Mouse (Mus musculus) cerebellum, adult 11 months (tissue): ENCODE data around the gene Fastkd5.
A peak's percentile ranks its signal among the peaks of the same experiment; 100 is the strongest.
"Not testable (repeated sequence)": the region's sequence is repeated elsewhere in the genome, so short reads cannot be mapped to it uniquely, and the experiment has no call there.

Experiments
- DNase-seq: peaks from one replicate; pipeline ENCODE4 v3.0.0; 2022

Gene Fastkd5

GRCm38 (mm10) chr2:130629839-130630203 is at the start of gene Fastkd5, which contains the start of gene Ubox5:
Fastkd5 (minus strand) TSS chr2:130630027.
Ubox5 (minus strand) TSS chr2:130630038.
- peak; percentile 85 for DNase-seq

GRCm38 (mm10) chr2:130679154-130679553 is 49.3 kb upstream of the Fastkd5 start:
- no peak for DNase-seq

GRCm38 (mm10) chr2:130677211-130677610 is 47.4 kb upstream of the Fastkd5 start:
- DNase-seq, result no peak

GRCm38 (mm10) chr2:130667559-130667958 is 37.7 kb upstream of the Fastkd5 start, which contains the start of gene Itpa:
Itpa (plus strand) TSS chr2:130667610.
- peak; percentile 84 for DNase-seq

GRCm38 (mm10) chr2:130664102-130664701 is 34.4 kb upstream of the Fastkd5 start, which contains the start of gene Ddrgk1:
Ddrgk1 (minus strand) TSS chr2:130664659.
- DNase-seq, result peak; percentile 93

GRCm38 (mm10) chr2:130663342-130663741 is 33.5 kb upstream of the Fastkd5 start:
- no peak for DNase-seq

DNA sequence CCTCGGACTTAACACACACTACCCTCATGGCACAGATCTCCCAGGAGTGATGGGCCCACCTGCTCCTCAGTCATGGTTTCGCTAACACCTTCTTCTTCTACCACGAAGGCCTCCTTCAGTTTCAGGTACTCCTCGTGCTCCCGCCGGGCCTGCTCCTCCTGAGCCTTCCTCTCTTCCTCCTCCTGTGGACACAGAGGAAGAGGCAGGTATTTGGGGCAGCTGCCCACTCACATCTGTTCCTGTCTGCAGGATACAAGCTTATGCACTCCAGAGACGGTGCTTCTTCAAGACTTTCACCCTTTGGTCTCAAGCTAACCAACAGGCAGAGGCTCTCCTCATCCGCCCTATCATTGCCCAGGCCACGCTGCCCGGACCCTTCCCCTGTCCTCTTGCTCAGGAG is 28.7 kb upstream of the Fastkd5 start:
- DNase-seq, result no peak

GRCm38 (mm10) chr2:130657541-130657940 is 27.7 kb upstream of the Fastkd5 start:
- DNase-seq, result no peak

DNA sequence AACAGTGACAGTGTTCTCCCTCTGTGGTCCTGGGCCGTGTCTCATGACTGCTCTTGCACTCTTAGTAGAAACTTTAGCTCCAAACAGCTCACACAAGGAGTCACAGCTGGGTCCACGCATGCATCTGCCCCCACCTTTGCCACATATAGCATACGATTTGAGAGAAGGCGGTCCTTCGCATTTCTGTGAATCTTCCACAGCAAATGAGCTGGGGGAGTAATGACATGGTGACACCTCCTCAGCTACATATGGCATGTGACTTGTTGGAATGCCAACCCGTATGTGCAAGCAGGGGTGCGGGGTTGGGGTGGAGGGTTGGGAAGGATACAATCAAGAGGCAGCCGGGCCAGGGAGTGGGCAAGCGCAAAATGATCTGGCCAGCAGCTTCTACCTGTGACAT is 26.7 kb upstream of the Fastkd5 start:
- no peak for DNase-seq

GRCm38 (mm10) chr2:130655660-130656339 is 26.0 kb upstream of the Fastkd5 start:
- no peak for DNase-seq

- DNase-seq, result no peak
Measured at GRCm38 (mm10) chr2:130653760-130654159, 23.9 kb upstream of the Fastkd5 start.

DNA sequence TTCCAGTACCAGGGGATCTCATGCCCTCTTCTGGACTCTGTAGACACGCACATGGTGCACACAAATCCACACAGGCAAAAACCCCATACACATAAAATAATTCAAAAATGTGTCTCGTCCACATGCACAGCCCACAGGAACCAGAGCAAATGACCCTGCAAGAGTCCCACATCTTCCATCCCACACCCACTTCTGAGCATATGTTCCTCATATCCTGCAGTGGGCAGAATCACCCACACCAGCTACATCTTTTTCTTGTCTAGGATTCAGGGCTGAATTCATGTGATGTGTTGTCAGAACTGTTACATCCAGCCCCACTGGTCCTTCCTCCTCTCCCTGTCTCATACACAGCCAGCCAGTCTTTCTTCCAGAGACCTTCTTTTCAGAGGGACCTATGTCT is 23.5 kb upstream of the Fastkd5 start:
- DNase-seq, result no peak

GRCm38 (mm10) chr2:130649028-130649427 is 19.2 kb upstream of the Fastkd5 start:
- DNase-seq, result not testable (repeated sequence)

DNA sequence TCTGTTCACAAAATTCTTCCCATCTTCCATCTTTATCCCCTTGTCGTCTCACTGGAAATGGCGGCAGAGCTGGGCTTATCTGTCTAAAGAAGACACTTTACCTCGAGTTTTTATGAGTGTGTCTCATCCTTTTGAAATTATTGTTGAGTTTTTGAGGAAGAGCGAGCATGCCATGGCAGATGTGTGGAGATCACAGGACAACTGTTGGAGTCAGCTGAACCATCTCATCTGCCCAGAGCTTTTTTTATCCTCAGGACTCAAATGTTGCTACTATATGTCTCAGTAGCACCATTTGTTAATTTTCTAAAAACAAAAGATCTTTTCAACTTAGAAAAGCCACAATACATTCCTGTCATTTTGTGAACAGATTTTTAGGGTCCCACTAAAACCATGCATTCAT is 15.4 kb upstream of the Fastkd5 start:
- DNase-seq, result no peak

DNA sequence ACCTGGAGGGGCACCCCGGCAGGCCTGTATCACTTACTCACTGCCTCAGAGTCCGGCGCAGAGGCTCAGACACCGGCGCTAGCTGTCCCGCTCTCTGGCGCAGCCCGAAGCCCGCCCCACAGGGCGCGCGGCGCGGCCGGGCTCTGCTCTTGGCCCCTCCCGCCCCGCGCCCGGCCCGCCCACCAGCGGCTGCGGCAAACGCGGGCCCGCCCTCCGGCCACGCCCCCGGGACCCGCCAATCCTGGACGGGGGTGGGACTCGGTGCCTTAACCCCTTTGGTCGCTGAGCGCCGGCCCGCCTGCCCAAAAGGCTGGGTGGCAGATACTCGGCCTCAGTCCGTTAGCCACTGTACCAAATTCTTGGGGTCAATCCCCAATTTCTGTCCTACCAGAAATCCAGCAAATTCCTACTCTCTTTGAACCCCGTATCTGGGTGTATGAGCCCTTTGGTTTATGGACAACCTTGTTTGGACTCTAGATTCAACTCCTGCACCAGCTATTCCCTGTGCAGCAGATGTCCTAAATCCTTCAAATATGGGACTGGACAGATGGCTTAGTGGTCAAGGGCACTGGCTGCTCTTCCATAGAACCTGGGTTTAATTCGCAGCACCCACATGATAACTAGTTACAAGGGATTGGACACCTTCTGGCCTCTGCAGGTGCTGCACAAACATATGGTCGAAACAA is 13.0 kb upstream of the Fastkd5 start, which contains the start of gene Lzts3:
Lzts3 (minus strand) TSS at position 120 of the 686 bp plus-strand sequence.
- DNase-seq, result peak; percentile 94

DNA sequence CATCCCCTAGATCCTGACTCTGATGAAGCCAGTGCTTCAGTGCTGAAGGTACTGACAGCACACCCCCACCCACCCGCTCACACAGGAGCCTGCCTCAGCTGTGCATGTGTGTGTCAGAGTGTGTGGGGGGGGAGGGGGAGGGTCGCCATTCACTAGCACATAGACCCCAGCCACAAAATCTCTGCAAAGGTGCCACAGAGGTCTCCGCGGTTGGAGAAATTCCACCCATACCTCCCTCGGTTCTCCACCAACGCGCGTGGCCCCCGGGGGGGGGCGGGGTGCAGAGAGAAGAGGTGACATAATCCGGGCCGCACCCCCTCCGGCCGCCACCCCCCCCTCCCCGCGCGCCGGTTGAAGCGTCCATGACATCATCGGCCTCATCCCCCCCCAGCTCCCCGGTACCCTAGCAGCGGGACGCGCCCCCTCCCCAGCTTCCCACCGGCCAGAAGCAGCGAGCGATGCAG is 12.4 kb upstream of the Fastkd5 start:
- peak; percentile 51 for DNase-seq

- DNase-seq, result no peak
Measured at GRCm38 (mm10) chr2:130641351-130642025, 11.7 kb upstream of the Fastkd5 start.

- no peak for DNase-seq
Measured at GRCm38 (mm10) chr2:130639276-130639675, 9.4 kb upstream of the Fastkd5 start.

DNA sequence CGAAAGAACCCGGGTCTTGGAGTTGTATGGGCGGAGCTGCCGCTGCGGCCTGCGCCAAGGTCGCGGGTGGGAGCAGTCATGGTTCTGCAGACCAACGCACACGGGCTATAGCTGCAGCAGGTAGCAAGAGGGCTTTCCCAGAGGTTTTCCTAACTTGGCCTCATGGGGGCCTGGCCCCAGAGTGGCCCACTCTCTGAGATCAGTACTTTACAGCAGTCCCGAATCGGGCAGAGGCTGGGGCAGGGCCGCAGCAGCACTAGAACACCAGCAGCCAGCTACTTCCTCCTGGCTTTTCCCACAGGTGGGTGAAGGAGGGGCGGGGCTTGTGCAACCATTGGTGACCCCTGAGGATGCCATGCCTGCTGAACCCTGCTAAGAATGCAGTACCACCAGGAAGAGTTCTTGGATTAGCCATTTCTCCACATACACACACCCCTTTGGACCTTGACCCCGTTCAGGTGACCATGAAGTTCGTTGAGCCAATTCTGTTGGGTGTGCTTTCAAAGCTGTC is 8.3 kb upstream of the Fastkd5 start:
- DNase-seq, result no peak

DNA sequence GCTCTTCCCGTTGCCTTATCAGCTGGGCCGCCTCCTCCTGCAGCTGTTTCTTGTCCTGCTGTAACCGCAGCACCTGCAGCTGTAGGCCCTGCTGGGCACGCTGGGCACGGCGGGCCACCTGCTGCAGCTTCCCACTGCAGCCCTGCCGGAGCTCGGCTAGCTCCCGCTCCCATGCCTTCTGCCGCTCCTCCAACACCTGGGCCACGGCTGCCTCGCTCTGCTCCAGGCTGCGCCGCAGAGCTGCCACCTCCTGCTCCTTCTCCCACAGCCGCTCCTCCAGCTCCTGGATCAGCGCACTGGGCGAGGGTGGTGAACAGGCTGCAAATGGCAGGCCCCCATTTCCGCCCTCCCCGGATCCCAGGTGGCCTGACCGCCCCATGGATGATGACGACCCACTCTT is 6.0 kb upstream of the Fastkd5 start:
- DNase-seq, result no peak

DNA sequence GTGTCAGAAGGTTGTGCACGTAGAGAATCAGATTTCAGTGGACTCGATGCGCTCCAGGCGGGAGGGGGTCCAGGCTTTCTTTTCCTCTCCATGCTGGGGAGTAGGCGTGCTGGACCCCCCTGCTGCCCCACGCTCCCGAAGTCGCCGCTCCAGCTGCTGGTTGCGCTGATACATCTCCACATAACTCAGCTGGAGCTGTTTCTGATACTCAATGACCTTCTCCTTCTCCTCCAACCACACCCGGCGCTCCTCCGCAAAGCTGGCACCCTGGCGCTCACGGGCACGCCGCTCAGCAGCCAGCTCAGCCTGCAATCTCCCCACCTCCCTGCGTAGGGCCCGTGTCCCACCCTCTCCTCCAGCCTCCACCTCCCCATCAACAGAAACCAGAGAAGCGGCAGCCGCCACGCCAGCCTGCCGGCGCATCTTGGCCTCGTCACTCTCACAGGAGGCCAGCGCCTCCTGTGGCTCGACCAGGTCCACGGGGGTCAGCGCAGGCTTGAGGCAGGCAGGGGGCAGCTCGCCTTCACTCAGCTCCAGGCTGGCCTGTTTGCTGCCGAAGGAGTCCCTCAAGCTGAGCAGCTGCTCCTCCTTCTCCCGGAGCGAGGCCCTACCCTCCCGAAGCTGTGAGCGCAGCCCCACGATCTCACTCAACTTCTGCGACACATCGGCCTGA is 5.0 kb upstream of the Fastkd5 start:
- no peak for DNase-seq

- peak; percentile 85 for DNase-seq
Measured at GRCm38 (mm10) chr2:130634006-130634738, 4.3 kb upstream of the Fastkd5 start.
